Mouse (Mus musculus): Measurements from ENCODE around the gene Tarm1.

The Tarm1 gene

DNA sequence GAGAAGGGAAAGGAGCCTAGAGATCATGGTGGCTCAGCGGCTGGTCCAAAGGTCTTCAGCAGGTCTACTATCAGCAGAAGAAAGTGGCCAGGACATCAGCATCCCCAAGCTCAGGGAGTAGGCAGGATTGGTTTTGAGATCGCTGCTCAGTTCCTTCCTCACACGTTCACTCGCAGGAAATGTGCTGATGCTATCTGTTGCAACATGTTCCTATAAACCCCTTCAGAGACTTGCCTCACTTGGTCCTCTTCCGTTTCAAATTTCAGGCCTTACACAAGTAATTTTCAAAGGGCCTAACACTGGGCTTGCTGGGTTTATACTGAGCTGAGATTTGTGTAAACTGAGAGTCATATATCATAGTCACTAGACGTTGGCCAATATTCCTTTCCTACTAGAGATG lies at the start of gene Tarm1:
Tarm1 (minus strand) TSS at position 186 of the 400 bp plus-strand sequence.
- DNase-seq (ENCODE audit: low spot score): no peak

DNA sequence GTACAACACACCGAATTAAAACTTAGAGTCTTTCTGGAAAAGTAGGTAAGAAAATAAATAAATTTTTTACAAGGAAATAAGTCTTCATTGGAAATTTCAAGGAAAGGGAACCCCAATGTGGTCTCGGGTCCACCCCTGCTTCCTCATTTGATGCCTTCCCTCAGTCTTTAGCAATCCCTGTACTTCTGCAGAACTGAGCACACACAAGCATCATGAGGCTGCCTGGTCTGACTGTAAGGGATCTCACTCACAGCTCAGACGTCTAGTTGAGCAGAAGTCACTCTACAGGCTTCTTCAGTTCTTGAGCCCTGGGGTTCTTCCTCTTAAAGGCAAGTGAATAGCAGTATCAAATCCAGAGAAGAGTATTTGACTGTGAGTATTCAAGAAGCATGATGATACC lies 3.5 kb upstream of the Tarm1 start:
- DNase-seq (ENCODE audit: low spot score): no peak

DNA sequence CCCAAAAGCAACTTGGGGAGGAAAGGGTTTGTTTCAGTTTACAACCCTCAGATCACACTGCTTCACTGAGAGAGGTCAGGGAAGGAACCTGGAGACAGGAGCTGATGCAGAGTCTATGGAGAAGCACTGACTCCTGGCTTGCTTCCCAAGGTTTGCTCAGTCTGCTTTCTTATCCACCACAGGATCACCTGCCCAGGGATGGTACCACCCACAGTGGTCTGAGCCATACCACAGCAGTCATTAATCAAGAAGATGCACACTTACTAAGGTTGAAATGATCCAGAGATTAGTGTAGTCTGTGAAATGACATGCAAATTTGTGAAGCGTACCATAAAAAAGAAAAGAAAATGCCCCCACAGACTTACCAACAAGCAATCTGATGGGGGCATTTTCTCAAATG lies 2.0 kb downstream of the Tarm1 start:
- DNase-seq (ENCODE audit: low spot score): no peak

DNA sequence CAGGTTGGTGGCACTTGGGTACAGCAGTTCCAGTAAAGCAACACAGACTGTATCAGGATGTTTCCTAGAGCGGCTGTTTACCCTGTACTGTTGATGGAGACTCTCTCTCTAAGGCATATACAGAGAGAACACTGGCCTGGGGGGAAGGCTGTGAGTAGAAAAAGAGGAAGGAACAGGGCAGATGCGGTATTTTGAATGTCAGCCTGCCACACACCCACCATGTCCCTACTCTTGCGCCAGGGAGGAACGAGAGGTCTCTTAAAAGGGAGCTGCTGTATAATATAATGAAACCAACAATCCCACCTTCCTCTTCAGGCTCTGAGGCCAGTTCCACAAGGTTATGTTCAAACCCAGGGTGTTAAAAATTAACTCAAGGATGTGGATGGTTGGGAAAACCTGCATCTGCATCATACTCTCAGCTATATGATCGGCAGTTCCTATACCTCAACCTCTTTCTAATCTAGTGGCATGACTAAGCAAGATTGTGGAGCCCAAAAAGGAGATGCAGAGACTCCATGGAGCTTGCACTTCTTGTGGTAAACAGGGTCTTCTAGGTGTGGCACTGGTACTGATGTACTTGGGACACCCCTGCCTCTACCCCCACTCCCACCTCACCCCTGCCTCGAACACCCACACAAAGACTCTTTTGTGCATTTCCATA lies 20.3 kb downstream of the Tarm1 start:
- DNase-seq (ENCODE audit: low spot score): no peak

DNA sequence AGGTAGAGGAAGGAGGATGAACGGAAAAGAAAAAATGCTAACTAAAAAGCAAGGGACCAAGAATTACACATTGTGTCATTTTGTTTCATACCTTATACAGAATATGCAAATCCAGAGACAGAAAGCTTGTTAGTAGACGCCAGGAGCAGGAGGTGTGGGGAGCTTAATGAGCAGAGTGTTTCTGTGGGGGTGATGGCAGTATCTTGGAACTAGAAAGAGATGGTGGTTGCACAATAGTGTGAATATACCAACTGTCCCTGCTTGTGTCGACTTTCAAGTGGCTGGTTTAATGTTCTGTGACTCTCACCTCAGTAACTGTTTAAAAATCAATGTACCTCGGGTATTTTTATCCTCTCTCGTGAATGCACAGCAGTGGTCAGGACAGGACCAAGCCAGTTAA lies 25.7 kb downstream of the Tarm1 start:
- no peak for DNase-seq (ENCODE audit: low spot score)

DNA sequence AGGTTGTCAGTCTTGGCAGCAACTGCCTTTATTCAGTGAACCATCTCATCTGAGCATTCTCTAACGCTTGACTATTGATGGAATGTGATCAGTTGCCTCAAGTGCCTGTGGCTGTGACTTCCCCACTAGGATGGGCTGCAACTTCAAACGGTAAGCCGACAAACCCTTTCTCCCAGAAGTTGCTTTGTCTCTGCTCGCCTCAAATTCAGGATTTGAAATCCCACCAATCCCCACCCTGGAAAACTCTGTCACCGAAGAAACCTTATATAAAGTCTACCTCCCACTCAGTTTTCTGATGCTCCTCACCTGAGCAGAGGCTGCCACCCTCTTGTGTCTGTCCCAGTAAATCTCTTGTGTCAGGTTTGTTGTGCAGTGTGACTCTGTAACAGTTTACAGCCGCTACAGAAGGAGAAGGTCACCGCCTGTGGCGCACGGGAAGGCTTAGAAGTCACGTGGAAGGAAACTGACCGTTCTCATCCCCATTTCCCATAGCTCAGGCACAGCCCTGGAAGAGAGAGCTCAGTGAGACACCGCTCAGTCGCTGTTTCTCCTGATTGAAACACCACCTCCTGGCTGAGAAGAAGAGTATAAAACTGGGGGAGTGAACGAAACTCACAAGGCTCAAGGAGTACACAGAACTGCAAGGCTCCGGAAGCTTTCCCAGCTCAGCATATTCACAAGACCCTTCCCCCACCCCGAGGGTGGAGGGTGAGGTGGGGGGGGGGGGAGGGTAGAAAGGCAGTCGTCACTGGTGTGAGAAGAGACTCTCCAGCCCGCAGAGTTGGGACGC lies 27.9 kb downstream of the Tarm1 start:
- DNase-seq (ENCODE audit: low spot score): no peak

DNA sequence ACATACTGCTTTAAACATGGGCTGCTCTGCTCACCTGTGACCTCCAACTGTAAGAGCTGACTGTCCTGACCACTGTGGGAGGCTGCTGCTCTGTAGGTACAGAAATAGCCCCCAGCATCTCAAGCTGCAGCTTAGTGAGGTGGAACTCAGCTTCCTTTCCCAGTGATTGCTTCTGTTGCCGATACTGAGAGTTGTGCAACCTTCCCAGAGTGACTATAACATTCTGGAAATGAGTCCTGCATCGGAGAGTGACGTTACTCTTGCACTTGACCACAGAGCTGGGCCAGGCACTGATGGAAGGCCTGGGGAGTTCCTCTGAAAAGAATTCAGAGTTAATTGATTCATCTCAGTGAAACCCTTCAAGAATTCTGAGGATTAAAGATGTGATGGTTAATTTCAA lies 29.6 kb downstream of the Tarm1 start:
- no peak for DNase-seq (ENCODE audit: low spot score)

DNA sequence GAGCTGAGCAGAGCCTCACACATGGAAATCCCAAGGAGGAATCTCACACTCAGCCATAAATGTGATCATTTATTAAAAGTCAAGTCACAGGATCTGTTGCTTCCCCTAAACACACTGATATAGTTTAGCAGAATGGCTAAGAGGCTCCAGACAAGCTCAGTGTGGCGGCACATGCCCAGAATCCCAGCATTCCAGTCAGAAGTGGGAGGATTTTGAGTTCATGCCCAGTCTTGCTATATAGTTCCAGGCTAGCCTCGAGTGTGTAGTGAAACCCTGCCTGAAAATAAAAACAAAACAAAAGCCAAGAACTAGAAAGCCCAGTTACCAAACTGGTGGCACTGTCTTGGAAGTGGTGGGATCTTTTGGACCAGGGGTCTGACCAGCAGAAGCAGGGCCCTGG lies 33.8 kb downstream of the Tarm1 start:
- DNase-seq (ENCODE audit: low spot score): no peak

- no peak for DNase-seq (ENCODE audit: low spot score)
Observed at GRCm38 (mm10) chr7:3463306-3463705, 39.1 kb downstream of the Tarm1 start.

GRCm38 (mm10) chr7:3460261-3460660 lies 42.2 kb downstream of the Tarm1 start:
- no peak for DNase-seq (ENCODE audit: low spot score)

DNA sequence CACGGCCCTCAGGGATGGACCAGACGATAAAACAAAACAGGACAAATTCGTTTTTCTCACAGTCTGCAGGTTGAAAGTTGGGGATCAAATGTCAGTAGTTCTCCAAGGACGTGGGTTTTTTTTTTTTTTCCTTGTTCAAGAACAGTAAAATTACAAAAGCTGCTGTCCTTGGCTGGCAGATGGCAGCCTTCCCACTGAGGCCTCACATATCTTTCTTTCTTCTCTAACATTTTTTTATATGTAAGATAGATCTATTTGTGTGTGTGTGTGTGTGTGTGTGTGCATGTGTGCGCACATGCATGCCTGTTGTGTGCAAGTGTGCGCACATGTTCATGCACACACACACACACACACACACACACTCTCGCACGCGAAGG lies 44.6 kb downstream of the Tarm1 start:
- DNase-seq (ENCODE audit: low spot score): no peak

GRCm38 (mm10) chr7:3457111-3457840 lies 45.1 kb downstream of the Tarm1 start:
- no peak for DNase-seq (ENCODE audit: low spot score)

DNA sequence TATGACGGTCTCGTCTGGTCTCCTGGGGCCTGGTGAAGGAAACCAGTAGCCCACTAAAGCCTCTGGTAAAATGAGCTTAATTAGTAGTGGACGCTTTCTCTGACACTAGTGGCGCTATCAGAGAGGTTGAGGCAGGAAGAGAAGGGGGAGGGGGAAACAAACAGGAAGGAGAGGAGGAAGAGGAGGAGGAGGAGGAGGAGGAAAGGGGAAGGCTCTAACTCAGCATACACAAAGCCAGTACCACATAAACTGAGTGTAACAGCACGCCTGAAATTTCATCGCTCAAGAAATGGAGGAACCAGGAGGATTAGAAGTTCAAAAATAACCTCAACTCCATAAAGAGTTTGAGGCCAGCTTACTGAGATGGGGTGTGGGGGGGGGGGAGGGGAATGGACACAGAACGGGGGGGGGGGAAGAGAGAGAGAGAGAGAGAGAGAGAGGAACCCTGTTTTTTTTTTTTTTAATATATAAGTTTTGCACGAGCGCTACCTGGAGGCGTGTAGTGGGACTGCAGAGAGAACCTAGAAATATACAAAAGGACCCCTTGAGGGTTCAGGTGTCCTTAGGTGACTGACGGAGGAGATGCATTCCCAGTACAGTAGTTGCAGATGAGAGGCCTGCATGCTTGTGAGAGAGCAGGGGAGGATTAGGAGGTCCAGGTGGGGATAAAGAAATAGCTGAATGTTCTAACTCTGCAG lies 48.8 kb downstream of the Tarm1 start:
- no peak for DNase-seq (ENCODE audit: low spot score)

- no peak for DNase-seq (ENCODE audit: low spot score)
Observed at GRCm38 (mm10) chr7:3452821-3453485, 49.5 kb downstream of the Tarm1 start.

GRCm38 (mm10) chr7:3451161-3451560 lies 51.3 kb downstream of the Tarm1 start:
- DNase-seq (ENCODE audit: low spot score): no peak

DNA sequence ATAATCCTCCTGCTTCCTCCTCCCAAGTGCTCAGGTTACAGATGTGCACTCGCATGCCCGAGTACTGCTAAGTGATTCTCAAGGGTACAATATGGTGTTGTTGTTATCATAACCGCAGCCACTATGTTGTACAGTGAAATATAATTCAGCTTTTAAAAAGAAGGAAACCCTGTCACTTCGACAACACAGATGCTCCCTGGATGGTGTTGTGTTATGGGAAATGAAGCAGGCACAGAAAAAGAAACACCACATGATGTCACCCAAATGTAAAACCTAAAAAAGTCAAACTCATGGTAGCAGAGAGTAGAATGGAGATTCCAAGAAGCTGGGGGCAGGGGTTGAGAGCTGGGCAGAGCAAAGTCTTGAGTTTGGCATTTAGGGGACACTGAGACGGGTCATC lies 51.8 kb downstream of the Tarm1 start:
- no peak for DNase-seq (ENCODE audit: low spot score)

DNA sequence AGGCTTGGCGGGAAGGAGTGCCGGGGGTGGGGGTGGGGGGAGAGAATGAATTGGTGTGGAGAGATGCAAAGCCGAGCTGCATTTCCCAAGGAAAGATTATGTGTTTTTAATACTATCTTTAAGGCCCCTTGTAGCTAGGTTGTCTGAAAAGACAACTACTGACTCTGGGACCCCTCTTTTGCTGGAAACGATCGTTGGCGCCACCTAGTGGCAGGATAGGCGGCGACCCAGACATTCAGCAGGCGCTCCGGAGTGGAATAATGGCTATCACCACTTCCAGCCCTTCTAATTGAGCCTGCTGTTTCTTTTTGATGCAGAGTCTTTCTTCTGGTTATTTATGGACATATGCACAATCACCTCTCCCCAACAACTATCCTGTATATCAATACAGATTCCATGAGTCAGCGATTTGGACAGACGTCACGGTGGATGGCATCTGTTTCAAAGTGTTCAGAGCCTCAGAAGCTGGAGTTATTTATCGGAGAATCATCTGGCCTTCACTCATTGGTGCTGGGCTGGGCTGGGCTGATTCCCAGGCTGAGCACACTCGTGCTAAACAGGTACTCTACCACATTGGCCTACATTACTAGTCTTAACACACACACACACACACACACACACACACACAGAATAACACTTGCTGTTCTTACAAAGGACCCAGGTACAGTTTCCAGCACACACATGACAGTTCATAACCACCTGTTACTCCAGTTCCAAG lies 53.5 kb downstream of the Tarm1 start:
- peak; percentile 75 for DNase-seq (ENCODE audit: low spot score)

GRCm38 (mm10) chr7:3447026-3447425 lies 55.4 kb downstream of the Tarm1 start:
- DNase-seq (ENCODE audit: low spot score): no peak

DNA sequence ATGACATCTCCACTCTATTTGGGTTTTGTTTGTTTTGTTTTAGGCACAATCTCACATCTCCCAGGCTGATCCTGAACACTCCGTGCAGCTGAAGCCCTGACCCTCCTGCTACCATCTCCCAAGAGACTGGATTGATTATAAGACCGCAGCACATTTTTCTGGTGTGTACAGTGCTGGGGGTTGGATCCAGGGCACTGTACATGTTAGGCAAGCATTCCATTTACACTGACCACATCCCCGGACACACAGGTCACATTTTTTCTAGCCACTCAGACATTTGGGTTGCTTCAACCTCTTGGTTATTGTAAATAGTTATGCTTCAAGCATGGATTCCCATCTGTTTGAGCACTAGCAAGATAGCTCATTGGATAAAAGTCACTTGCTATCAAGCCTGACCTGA lies 55.8 kb downstream of the Tarm1 start:
- DNase-seq (ENCODE audit: low spot score): no peak

DNA sequence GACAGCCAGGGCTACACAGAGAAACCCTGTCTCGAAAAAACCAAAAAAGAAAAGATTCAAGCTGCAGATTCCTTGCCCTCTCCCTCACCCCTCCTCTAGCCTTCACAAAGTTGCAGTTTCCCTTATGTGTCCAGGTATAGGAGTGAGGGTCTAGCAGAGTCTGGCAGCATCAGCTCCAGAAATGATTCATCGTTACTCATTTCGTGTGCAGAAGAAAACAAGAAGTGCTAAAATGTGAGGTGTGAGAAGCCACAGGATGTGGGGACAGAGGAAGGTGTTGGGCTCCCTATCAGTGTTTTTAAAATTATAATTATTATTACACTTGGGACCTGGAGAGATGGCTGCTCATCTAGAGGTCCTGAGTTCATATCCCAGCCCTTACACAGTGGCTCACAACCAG lies 57.7 kb downstream of the Tarm1 start:
- DNase-seq (ENCODE audit: low spot score): no peak

DNA sequence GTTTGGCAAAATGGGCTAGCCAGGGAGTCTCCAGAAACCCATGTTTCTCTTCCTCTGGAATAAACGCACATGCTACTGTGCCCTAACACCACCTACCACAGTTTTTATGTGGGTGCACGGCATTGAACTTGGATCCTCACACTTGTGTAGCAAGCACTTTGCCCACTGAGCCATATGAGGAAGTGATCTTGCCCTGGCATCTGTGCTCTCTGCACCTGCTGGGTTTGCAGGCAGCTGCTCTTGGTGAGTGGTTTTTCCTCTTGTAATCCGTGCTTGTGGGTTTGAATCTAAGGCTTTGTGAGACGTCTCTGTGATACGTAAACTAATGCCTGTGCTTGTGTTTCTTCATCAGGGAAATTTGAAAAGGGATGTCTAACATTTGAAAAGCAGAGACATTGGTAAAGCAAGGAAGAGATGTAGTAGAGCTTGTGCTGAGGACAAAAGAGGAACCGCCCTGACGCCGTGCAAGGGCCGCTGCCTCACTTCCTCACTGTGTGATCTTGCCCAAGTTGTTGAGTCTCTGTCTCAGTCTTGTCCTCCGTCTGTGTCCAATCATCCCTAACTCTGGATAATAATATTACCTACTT lies 59.9 kb downstream of the Tarm1 start:
- no peak for DNase-seq (ENCODE audit: low spot score)

All from ovary, postnatal 36 days (tissue).